In the genomic region with DNA sequence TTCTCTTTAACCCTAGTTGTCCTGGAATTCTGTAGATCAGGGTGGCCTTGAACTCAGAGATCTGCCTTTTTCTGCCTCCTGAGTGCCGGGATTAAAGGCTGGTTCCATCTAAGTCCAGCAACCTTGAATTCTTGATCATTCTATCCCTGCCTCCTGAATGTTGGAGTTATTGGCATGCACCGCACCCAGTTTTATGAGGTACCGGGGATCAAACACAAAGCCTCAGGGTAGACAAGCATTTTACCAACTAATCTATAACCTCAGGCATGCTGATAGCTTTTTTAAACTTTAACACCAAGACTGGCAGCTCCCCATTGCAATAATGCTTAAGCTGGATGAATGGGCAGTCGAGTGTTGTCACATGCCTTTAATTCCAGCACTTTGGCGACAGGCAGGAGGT, we compare ENCODE assay signal across 8 mouse cellular contexts. TPM values are rescaled to one million over a fixed set of nuclear protein-coding genes. Genes with fewer than 3 reads are reported as not detected.
DNase-seq lines count a peak whose midpoint lies in the region; ATAC-seq and TF ChIP-seq lines count a peak whose summit lies in the region.

No protein-coding gene starts in this region.

- TF ChIP-seq POLR2A in cerebellum, adult 2 months (IDR thresholded peaks at IDR 0.05; ENCODE audit: borderline replicate concordance, insufficient read depth, low read length) = no peak

- WGBS in heart, embryonic 12.5 days = 49% methylated on average over 5 of the region's 5 CpGs
- WGBS in hindbrain, embryonic 16.5 days = 63% methylated on average over 5 of the region's 5 CpGs
- 54% methylated on average over 5 of the region's 5 CpGs for WGBS in midbrain, embryonic 12.5 days
- 60% methylated on average over 5 of the region's 5 CpGs for WGBS in cerebellum, adult 2 months

- H3K36me3 ChIP-seq in heart, embryonic 12.5 days = peaks cover 59% of the 10 kb centered on the region
- H3K36me3 ChIP-seq in ES-E14 (ENCODE audit: control insufficient read depth, insufficient read depth, low read length, poor library complexity, severe bottlenecking) = peaks cover 37% of the 10 kb centered on the region
- H3K36me3 ChIP-seq in hindbrain, embryonic 16.5 days (ENCODE audit: control insufficient read depth, insufficient read depth, low read length) = peaks cover 38% of the 10 kb centered on the region
- peaks cover 56% of the 10 kb centered on the region for H3K36me3 ChIP-seq in midbrain, embryonic 12.5 days

- TF ChIP-seq CTCF in cerebellum, adult 2 months (IDR thresholded peaks at IDR 0.05; ENCODE audit: borderline replicate concordance, insufficient read depth, low read depth, low read length) = no peak

- no peak for DNase-seq in heart, adult 18-20 months
- DNase-seq in ES-E14 (ENCODE audit: low read depth, low spot score) = no peak
- no peak for DNase-seq in cerebellum, adult 2 months
- no peak for DNase-seq in gastrocnemius, postnatal 4 days (ENCODE audit: low spot score in 2 of 2)
- DNase-seq in layer of hippocampus, postnatal 36 days = no peak

- ATAC-seq in heart, embryonic 12.5 days (ENCODE audit: insufficient number of reproducible peaks, low FRiP score) = no peak
- no peak for ATAC-seq in hindbrain, embryonic 16.5 days
- ATAC-seq in midbrain, embryonic 12.5 days (ENCODE audit: low FRiP score, low read depth) = no peak

- no peaks in the 10 kb centered on the region for H3K27me3 ChIP-seq in heart, embryonic 12.5 days (replicated peaks)
- H3K27me3 ChIP-seq in hindbrain, embryonic 16.5 days (replicated peaks; ENCODE audit: control insufficient read depth, insufficient read depth, low read length) = no peaks in the 10 kb centered on the region
- H3K27me3 ChIP-seq in midbrain, embryonic 12.5 days = no peaks in the 10 kb centered on the region
- no peaks in the 10 kb centered on the region for H3K27me3 ChIP-seq in cerebellum, adult 2 months (ENCODE audit: control insufficient read depth, insufficient read depth, low read length)

- peak overlapping the region; percentile 73 for H3K4me2 ChIP-seq in heart, embryonic 12.5 days
- H3K4me2 ChIP-seq in hindbrain, embryonic 16.5 days (ENCODE audit: low read length) = peak overlapping the region; percentile 75
- peak overlapping the region; percentile 92 for H3K4me2 ChIP-seq in midbrain, embryonic 12.5 days (replicated peaks)

- no peaks in the 10 kb centered on the region for H3K9me3 ChIP-seq in heart, embryonic 12.5 days (replicated peaks)
- H3K9me3 ChIP-seq in ES-E14 (ENCODE audit: control insufficient read depth, insufficient read depth, low read depth, low read length) = no peaks in the 10 kb centered on the region
- no peaks in the 10 kb centered on the region for H3K9me3 ChIP-seq in hindbrain, embryonic 16.5 days (ENCODE audit: control insufficient read depth, low read length)
- H3K9me3 ChIP-seq in midbrain, embryonic 12.5 days = no peaks in the 10 kb centered on the region

- peak overlapping the region; percentile 82 for H3K9ac ChIP-seq in heart, embryonic 12.5 days
- H3K9ac ChIP-seq in ES-E14 (ENCODE audit: insufficient read depth, low read depth, low read length, poor library complexity, severe bottlenecking) = peak overlapping the region; percentile 90; the same call in 1 of the 2 replicates
- no peak overlapping the region for H3K9ac ChIP-seq in hindbrain, embryonic 16.5 days (ENCODE audit: low read depth, low read length)
- 0 out of 2 replicates have a peak overlapping the region, but pooled peaks have one; percentile 69 for H3K9ac ChIP-seq in midbrain, embryonic 12.5 days (replicated peaks)

- H3K27ac ChIP-seq in heart, embryonic 12.5 days (ENCODE audit: poor library complexity, severe bottlenecking) = peak overlapping the region; percentile 83; the same call in 1 of the 2 replicates
- peak overlapping the region; percentile 87; the same call in 1 of the 2 replicates for H3K27ac ChIP-seq in ES-E14 (ENCODE audit: insufficient read depth, low read depth, low read length, poor library complexity, severe bottlenecking)
- peak overlapping the region; percentile 81; the same call in 1 of the 2 replicates for H3K27ac ChIP-seq in hindbrain, embryonic 16.5 days (ENCODE audit: low read depth, low read length)
- no peak overlapping the region for H3K27ac ChIP-seq in midbrain, embryonic 12.5 days (replicated peaks)
- no peak overlapping the region for H3K27ac ChIP-seq in cerebellum, adult 2 months (ENCODE audit: insufficient read depth, low read length)

- peaks cover 15% of the 10 kb centered on the region for H3K4me1 ChIP-seq in heart, embryonic 12.5 days (replicated peaks)
- H3K4me1 ChIP-seq in ES-E14 (ENCODE audit: control insufficient read depth in 2 of 2, insufficient read depth in 2 of 2, low read length in 2 of 2, poor library complexity in 1 of 2) = peaks cover 4 to 5% of the 10 kb centered on the region in 2 experiments; a peak in 3 of 4 replicates
- peaks cover 17% of the 10 kb centered on the region for H3K4me1 ChIP-seq in hindbrain, embryonic 16.5 days (ENCODE audit: control insufficient read depth, insufficient read depth, low read depth, low read length)
- H3K4me1 ChIP-seq in midbrain, embryonic 12.5 days = peaks cover 18% of the 10 kb centered on the region
- no peaks in the 10 kb centered on the region; the same call in 1 of the 2 replicates for H3K4me1 ChIP-seq in cerebellum, adult 2 months (ENCODE audit: control insufficient read depth, insufficient read depth, low read length)

- H3K4me3 ChIP-seq in heart, embryonic 12.5 days = peak overlapping the region; percentile 71
- peak overlapping the region; percentile 71 to 87 for H3K4me3 ChIP-seq in ES-E14 (ENCODE audit: insufficient read depth in 1 of 2, low read depth in 1 of 2, low read length in 2 of 2, poor library complexity in 1 of 2, severe bottlenecking in 1 of 2)
- H3K4me3 ChIP-seq in hindbrain, embryonic 16.5 days (ENCODE audit: low read length) = peak overlapping the region; percentile 88
- peak overlapping the region; percentile 77; the same call in 1 of the 2 replicates for H3K4me3 ChIP-seq in midbrain, embryonic 12.5 days
- H3K4me3 ChIP-seq in cerebellum, adult 2 months (replicated peaks; ENCODE audit: insufficient read depth, low read depth, low read length) = no peak overlapping the region

- in situ Hi-C loops in ES-E14 (cut with MboI; ENCODE audit: low sequenced_read_pairs in 2 of 2, unreplicated experiment in 2 of 2) = no loop called here

TF ChIP-seq in ES-E14, 5 proteins besides CTCF, POLR2A, EP300 and RAD21 (continues in another document):
- no peak for TF ChIP-seq MAFK (IDR thresholded peaks at IDR 0.05; ENCODE audit: insufficient read depth, low read depth, low read length)
- no peak for TF ChIP-seq ZC3H11A (IDR thresholded peaks at IDR 0.05; ENCODE audit: borderline replicate concordance, low read depth, low read length)
- TF ChIP-seq CHD2 (IDR thresholded peaks at IDR 0.05; ENCODE audit: low read depth, low read length) = no peak
- TF ChIP-seq ZNF384 (IDR thresholded peaks at IDR 0.05; ENCODE audit: low read depth, low read length) = no peak

RNA-seq across cellular contexts. Expression of a gene that starts 1.0 kb away (rescaled TPM):
- 55.2 and 55.4 TPM in 2 replicates for polyA plus RNA-seq in heart, embryonic 12.5 days (2016; fragmentation: Nextera tagmentation; extraction: Ambion mirVana)
- total RNA-seq in heart, adult 18-20 months (2021) = 10 to 100 TPM; 61.7 to 70.2 TPM
- 49.8 and 64.0 TPM in 2 replicates for total RNA-seq in ES-E14 (2012; rRNA removed)
- 81.0 and 90.7 TPM in 2 replicates for polyA plus RNA-seq in hindbrain, embryonic 16.5 days (2015; fragmentation: Nextera tagmentation; extraction: Ambion mirVana)
- 76.5 and 77.9 TPM in 2 replicates for polyA plus RNA-seq in midbrain, embryonic 12.5 days (2016; fragmentation: Nextera tagmentation; extraction: Ambion mirVana)
- 107 and 112 TPM in 2 replicates for polyA plus RNA-seq in cerebellum, adult 2 months (2012; rRNA removed)
- 10 to 100 TPM; 54.1 to 55.7 TPM for total RNA-seq in gastrocnemius, postnatal 4 days (2021)
- total RNA-seq in layer of hippocampus, postnatal 36 days (2021) = 100 to 1,000 TPM; 104 to 113 TPM

RNA-seq across cellular contexts. Expression of a gene that starts 12.1 kb away (rescaled TPM):
- polyA plus RNA-seq in heart, embryonic 12.5 days (2016; fragmentation: Nextera tagmentation; extraction: Ambion mirVana) = 487 and 490 TPM in 2 replicates
- 100 to 1,000 TPM; 184 to 195 TPM for total RNA-seq in heart, adult 18-20 months (2021)
- 170 and 236 TPM in 2 replicates for total RNA-seq in ES-E14 (2012; rRNA removed)
- polyA plus RNA-seq in hindbrain, embryonic 16.5 days (2015; fragmentation: Nextera tagmentation; extraction: Ambion mirVana) = 1,253 and 1,320 TPM in 2 replicates
- polyA plus RNA-seq in midbrain, embryonic 12.5 days (2016; fragmentation: Nextera tagmentation; extraction: Ambion mirVana) = 906 and 914 TPM in 2 replicates
- 1,156 and 1,178 TPM in 2 replicates for polyA plus RNA-seq in cerebellum, adult 2 months (2012; rRNA removed)
- 100 to 1,000 TPM; 234 to 258 TPM for total RNA-seq in gastrocnemius, postnatal 4 days (2021)
- total RNA-seq in layer of hippocampus, postnatal 36 days (2021) = 100 to 1,000 TPM; 725 to 748 TPM

RNA-seq across cellular contexts. Expression of a gene that starts 30.6 kb away (rescaled TPM):
- 31.1 and 34.1 TPM in 2 replicates for polyA plus RNA-seq in heart, embryonic 12.5 days (2016; fragmentation: Nextera tagmentation; extraction: Ambion mirVana)
- total RNA-seq in heart, adult 18-20 months (2021) = 10 to 100 TPM; 47.2 to 48.0 TPM
- 10.6 and 10.8 TPM in 2 replicates for total RNA-seq in ES-E14 (2012; rRNA removed)
- 28.5 and 40.4 TPM in 2 replicates for polyA plus RNA-seq in hindbrain, embryonic 16.5 days (2015; fragmentation: Nextera tagmentation; extraction: Ambion mirVana)
- 49.1 and 52.6 TPM in 2 replicates for polyA plus RNA-seq in midbrain, embryonic 12.5 days (2016; fragmentation: Nextera tagmentation; extraction: Ambion mirVana)
- polyA plus RNA-seq in cerebellum, adult 2 months (2012; rRNA removed) = 60.2 and 66.5 TPM in 2 replicates
- 10 to 100 TPM; 60.7 to 63.6 TPM for total RNA-seq in gastrocnemius, postnatal 4 days (2021)
- total RNA-seq in layer of hippocampus, postnatal 36 days (2021) = 10 to 100 TPM; 57.1 to 64.4 TPM

RNA-seq across cellular contexts. Expression of a gene that starts 41.8 kb away (rescaled TPM):
- polyA plus RNA-seq in heart, embryonic 12.5 days (2016; fragmentation: Nextera tagmentation; extraction: Ambion mirVana) = 0.43 and 0.53 TPM in 2 replicates
- under 1 TPM in 1 of 2 experiments, not detected in 1; 0.18 TPM for total RNA-seq in heart, adult 18-20 months (2021)
- 0.69 and 1.2 TPM in 2 replicates for total RNA-seq in ES-E14 (2012; rRNA removed)
- polyA plus RNA-seq in hindbrain, embryonic 16.5 days (2015; fragmentation: Nextera tagmentation; extraction: Ambion mirVana) = 31.9 and 36.8 TPM in 2 replicates
- 6.0 and 7.5 TPM in 2 replicates for polyA plus RNA-seq in midbrain, embryonic 12.5 days (2016; fragmentation: Nextera tagmentation; extraction: Ambion mirVana)
- 46.7 and 58.1 TPM in 2 replicates for polyA plus RNA-seq in cerebellum, adult 2 months (2012; rRNA removed)
- under 1 TPM; 0.05 to 0.66 TPM for total RNA-seq in gastrocnemius, postnatal 4 days (2021)
- total RNA-seq in layer of hippocampus, postnatal 36 days (2021) = 10 to 100 TPM; 21.8 to 23.4 TPM

RNA-seq across cellular contexts. Expression of a gene that starts 48.8 kb away (rescaled TPM):
- polyA plus RNA-seq in heart, embryonic 12.5 days (2016; fragmentation: Nextera tagmentation; extraction: Ambion mirVana) = 89.6 and 94.4 TPM in 2 replicates
- 10 to 100 TPM; 55.1 to 60.2 TPM for total RNA-seq in heart, adult 18-20 months (2021)
- total RNA-seq in ES-E14 (2012; rRNA removed) = 159 and 173 TPM in 2 replicates
- 97.3 and 104 TPM in 2 replicates for polyA plus RNA-seq in hindbrain, embryonic 16.5 days (2015; fragmentation: Nextera tagmentation; extraction: Ambion mirVana)
- 120 and 136 TPM in 2 replicates for polyA plus RNA-seq in midbrain, embryonic 12.5 days (2016; fragmentation: Nextera tagmentation; extraction: Ambion mirVana)
- 52.4 and 53.3 TPM in 2 replicates for polyA plus RNA-seq in cerebellum, adult 2 months (2012; rRNA removed)
- total RNA-seq in gastrocnemius, postnatal 4 days (2021) = 10 to 100 TPM; 46.3 to 51.8 TPM
- 10 to 100 TPM; 49.7 to 50.1 TPM for total RNA-seq in layer of hippocampus, postnatal 36 days (2021)

Comparison
In these comparisons a context has a peak if more than half of its experiments do, and no peak if none do; other contexts are left out.
1. H3K27ac ChIP-seq: peak in heart, embryonic 12.5 days (single experiment), ES-E14 (single experiment) and hindbrain, embryonic 16.5 days (single experiment); none in midbrain, embryonic 12.5 days (single experiment) and cerebellum, adult 2 months (single experiment).
2. Peak in every context shown above with its lines, with median percentiles within 50 percentile points of each other: H3K4me2 ChIP-seq.